Mouse (Mus musculus) left cerebral cortex, adult 2 months (tissue): ENCODE results near the gene Zfp444. TPM values are rescaled to one million over a fixed set of nuclear protein-coding genes. Genes with fewer than 3 reads are reported as not detected.

ENCODE experiments used
- DNase-seq, 2 experiments: peaks; one replicate each; pipeline ENCODE4 v3.0.0; 2021 to 2022; ENCODE audit warnings: low spot score in 2 of 2, mixed read lengths in 1 of 2; ENCODE audit errors: extremely low spot score in 1 of 2
- H3K27ac ChIP-seq: fragments of 200-600 bp; 2 replicates; pipeline ENCODE4 v1.8.1; 2022
- H3K4me3 ChIP-seq: fragments of 200-600 bp; 2 replicates; pipeline ENCODE4 v1.8.1; 2022
- CTCF ChIP-seq: fragments of 200-600 bp; IDR thresholded peaks from 2 replicates; pipeline ENCODE4 v1.8.1; 2022; ENCODE audit warnings: antibody characterized with exemption, mild to moderate bottlenecking, moderate library complexity
- intact Hi-C: fragments of 180-260 bp; cut with DNase I; formaldehyde crosslinking; loops from one replicate; pipeline ENCODE4 v1.15.1; 2025
- total RNA-seq, 2 experiments: library from RNA; stranded (reverse); gene quantifications; 2 replicates each; pipeline ENCODE4 v1.2.3; 2021

Gene Zfp444
- total RNA-seq, 2 experiments from 2014 or later = 62.0 to 66.7 TPM

- DNase-seq = no peak
- intact Hi-C loops = no loop called here
- Histone ChIP-seq H3K27ac (no peak overlapping the region; the same call in 1 of the 2 replicates), H3K4me3 (no peak overlapping the region)
- no peak for TF ChIP-seq CTCF
Measured at GRCm38 (mm10) chr7:6147688-6148087, 24.3 kb upstream of the Zfp444 start.

- no peak for DNase-seq
- Histone ChIP-seq H3K27ac (peak overlapping the region; percentile 40; the same call in 1 of the 2 replicates), H3K4me3 (no peak overlapping the region)
- intact Hi-C loops = loop anchor here (10.0 kb wide), 1 partner anchor 1144 kb away; no protein-coding TSS in a partner anchor
- TF ChIP-seq CTCF = no peak
Measured at GRCm38 (mm10) chr7:6151266-6151665, 20.8 kb upstream of the Zfp444 start.

DNA sequence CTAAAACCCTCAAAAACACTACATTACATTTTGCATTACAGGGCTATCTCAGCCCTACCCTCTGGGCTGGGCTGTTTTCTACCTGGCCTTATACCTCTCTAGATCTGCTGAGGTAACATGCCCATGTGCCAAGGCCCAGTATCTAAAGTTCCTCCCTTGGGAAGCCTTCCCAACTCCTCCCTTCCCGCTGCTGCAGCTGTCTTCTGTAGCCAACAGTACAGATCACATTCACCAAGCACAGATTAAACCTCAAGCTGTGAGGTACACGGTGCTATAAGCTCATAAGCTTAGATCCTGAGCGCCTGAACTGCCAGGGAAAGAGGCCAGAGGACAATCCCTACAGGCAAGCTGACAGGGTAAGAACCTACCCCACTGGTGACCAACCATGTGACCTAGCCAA lies 20.0 kb upstream of the Zfp444 start:
- H3K27ac ChIP-seq = no peak overlapping the region; the same call in 1 of the 2 replicates
- no peak overlapping the region for H3K4me3 ChIP-seq
- DNase-seq = no peak
- intact Hi-C loops = loop anchor here (10.0 kb wide), 1 partner anchor 1143 kb away; no protein-coding TSS in a partner anchor
- TF ChIP-seq CTCF = no peak

- TF ChIP-seq CTCF = no peak
- intact Hi-C loops = loop anchor here (10.0 kb wide), 1 partner anchor 1142 kb away; no protein-coding TSS in a partner anchor
- Histone ChIP-seq H3K27ac (no peak overlapping the region), H3K4me3 (no peak overlapping the region)
- no peak for DNase-seq
Measured at GRCm38 (mm10) chr7:6153131-6153530, 18.9 kb upstream of the Zfp444 start.

DNA sequence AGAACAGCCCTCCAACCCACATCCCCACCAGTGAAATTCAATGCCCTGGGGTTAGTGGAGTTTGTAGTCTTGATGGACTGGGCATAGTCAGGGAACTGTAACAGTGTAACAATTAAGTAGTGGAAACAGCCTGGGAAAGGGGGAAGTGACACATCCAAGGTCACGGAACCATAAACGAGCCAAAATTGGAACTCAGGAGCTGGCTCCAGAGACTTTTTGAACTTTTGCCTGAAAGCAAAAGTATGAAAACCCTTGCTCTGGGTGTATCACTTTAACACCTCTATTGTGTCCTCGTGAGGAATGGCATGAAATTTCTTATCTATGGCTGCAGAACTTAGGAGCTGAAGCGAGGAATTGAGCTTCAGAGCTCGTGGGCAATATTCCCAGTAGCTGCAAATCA lies 17.9 kb upstream of the Zfp444 start:
- TF ChIP-seq CTCF = no peak
- intact Hi-C loops = loop anchor here (10.0 kb wide), 1 partner anchor 1141 kb away; no protein-coding TSS in a partner anchor
- Histone ChIP-seq H3K27ac (no peak overlapping the region; the same call in 1 of the 2 replicates), H3K4me3 (peak overlapping the region; percentile 94)
- DNase-seq = no peak

DNA sequence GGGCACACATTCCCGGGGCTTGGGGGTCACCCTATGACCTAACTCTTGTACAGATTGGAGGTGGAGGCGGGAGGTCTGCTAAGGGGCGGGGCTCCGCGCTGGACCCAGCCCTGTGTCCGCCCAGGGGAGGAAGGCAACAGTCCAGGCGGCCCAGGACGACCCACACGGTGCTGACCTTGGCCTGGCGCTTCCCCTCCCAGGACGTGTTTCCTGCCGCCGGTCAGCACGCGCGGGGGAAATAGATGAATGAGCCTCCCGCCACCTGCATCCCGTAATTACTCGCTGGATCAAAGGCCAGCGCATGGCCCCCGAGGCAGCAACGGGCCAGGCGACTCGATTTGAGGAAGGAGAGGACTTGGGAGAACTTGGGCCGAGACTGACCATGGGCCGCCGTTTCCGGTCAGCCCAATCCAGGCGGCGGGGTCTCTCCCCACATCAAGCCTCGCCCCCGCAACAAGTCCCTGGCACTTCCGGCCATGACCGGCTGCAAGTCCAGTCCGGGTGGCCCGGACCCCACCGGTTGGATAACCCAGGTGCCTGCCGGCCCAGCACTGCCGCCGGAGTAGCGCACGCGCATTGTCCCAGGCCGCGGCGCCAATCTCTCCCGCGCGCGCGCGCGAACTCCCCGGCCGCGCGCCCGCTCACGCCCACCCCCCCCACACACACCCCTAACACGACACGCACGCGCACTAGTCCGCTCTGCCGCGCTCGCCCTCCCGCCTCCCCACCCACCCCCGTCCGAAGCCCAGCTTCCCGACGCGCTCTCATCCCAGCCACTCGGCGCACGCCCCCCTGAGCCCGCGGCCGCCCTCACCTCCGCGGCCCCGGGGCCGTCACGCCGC lies 16.8 kb upstream of the Zfp444 start:
- intact Hi-C loops = loop anchor here (10.0 kb wide), 1 partner anchor 1140 kb away; no protein-coding TSS in a partner anchor
- TF ChIP-seq CTCF = no peak
- Histone ChIP-seq H3K4me3 (peak overlapping the region; percentile 94), H3K27ac (peak overlapping the region; percentile 97)
- peak; percentile 81 to 85 for DNase-seq

GRCm38 (mm10) chr7:6155901-6156411 lies 16.1 kb upstream of the Zfp444 start, which contains the start of gene Zfp787:
Gene Zfp787, minus strand, starts transcription at chr7:6155997.
- Histone ChIP-seq H3K4me3 (peak within 1 kb of the TSS; percentile 94), H3K27ac (peak within 1 kb of the TSS; percentile 97)
- no peak for TF ChIP-seq CTCF
- intact Hi-C loops = loop anchor here (1.0 to 10.0 kb wide), 2 partner anchors 16 to 1139 kb away; partner anchors contain the start of gene Zfp444
- peak; percentile 93 to 98 for DNase-seq

- intact Hi-C loops = loop anchor here (1.0 to 10.0 kb wide), 2 partner anchors 15 to 1138 kb away; partner anchors contain the start of gene Zfp444
Measured at GRCm38 (mm10) chr7:6156901-6157472, 15.0 kb upstream of the Zfp444 start.

DNA sequence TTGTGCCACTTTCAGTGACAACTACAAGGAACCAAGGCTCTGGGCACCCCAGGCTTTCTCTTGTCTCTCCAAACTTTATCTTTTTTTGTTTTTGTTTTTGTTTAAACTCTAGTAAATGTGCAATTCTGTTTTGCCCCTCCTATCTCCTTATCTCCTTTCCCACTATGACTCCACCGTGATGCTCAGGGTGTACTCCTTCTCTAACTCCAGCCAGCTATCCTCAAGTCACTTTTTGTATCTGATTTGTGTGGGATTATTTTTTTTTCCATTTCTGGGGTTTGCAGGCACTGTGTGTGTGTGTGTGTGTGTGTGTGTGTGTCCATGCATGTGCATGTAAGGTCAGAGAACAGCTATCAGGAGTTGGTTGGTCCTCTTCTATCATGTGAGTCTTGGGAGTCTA lies 14.5 kb upstream of the Zfp444 start:
- no peak overlapping the region for H3K27ac ChIP-seq
- no peak for DNase-seq
- TF ChIP-seq CTCF = no peak
- intact Hi-C loops = loop anchor here (10.0 kb wide), 1 partner anchor 1137 kb away; no protein-coding TSS in a partner anchor
- H3K4me3 ChIP-seq = no peak overlapping the region

More at GRCm38 (mm10) chr7:6156901-6157472, 15.0 kb upstream of the Zfp444 start:
- no peak for DNase-seq
- peak overlapping the region; percentile 94 for H3K4me3 ChIP-seq
- TF ChIP-seq CTCF = no peak
- H3K27ac ChIP-seq = no peak overlapping the region; the same call in 1 of the 2 replicates

- no peak for TF ChIP-seq CTCF
- Histone ChIP-seq H3K27ac (no peak overlapping the region), H3K4me3 (no peak overlapping the region)
- no peak for DNase-seq
- intact Hi-C loops = loop anchor here (10.0 kb wide), 1 partner anchor 1135 kb away; no protein-coding TSS in a partner anchor
Measured at GRCm38 (mm10) chr7:6159604-6160003, 12.4 kb upstream of the Zfp444 start.

DNA sequence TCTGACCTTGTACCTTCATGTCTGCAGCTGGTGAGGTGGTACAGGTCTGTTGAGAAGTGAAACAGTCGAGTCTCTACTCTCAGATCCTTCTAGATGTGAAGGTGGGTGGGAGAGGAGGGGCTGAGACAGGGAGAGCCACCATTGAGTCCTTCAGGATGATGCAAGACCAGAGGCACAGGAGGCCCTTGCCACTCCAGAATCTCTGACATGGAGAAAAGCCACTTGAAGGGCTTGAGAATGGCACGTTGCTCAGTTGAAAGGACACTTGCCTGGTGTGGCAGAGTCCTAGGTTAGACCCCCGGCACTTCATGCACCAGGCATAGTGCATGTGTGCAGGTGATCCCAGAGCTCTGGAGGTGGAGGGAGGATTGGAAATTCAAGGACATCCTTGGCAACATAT lies 10.5 kb upstream of the Zfp444 start:
- H3K4me3 ChIP-seq = no peak overlapping the region
- DNase-seq = no peak
- no peak for TF ChIP-seq CTCF
- intact Hi-C loops = no loop called here
- no peak overlapping the region for H3K27ac ChIP-seq

DNA sequence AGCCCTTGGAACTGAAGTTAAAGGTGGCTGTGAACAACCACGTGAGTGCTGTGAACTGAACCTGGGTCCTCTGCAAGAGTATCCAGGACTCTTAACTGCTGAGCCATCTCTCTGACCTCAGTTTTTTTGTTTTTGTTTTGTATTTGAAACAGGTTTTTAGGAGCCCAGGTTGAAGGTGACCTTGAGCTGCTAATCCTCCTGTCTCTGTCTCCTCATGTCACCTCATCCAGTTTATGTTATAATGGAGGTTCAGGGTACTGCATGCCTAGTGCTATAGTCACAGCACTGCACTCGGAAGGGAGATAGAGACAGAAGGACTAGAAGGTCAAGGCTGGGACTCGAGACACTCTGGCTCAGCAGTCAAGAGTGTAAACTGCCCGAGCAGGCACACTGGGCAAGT lies 9.9 kb upstream of the Zfp444 start:
- no peak for TF ChIP-seq CTCF
- no peak overlapping the region for H3K4me3 ChIP-seq
- H3K27ac ChIP-seq = no peak overlapping the region
- DNase-seq = no peak
- intact Hi-C loops = no loop called here
